Mouse (Mus musculus) brain, embryonic 14.5 days (tissue): Measurements from ENCODE around the gene Dusp2.

ENCODE experiments used
- CTCF ChIP-seq: fragments of 200-500 bp; IDR thresholded peaks from 2 replicates; pipeline ENCODE4 v1.5.1; 2012; ENCODE audit warnings: inconsistent platforms, mild to moderate bottlenecking, moderate library complexity, borderline replicate concordance; ENCODE audit not compliant: insufficient read depth, insufficient read length; ENCODE audit errors: extremely low read depth
- POLR2A ChIP-seq: fragments of 200-500 bp; IDR thresholded peaks from 2 replicates; pipeline ENCODE4 v1.6.1; 2012; ENCODE audit warnings: mild to moderate bottlenecking, inconsistent platforms, borderline replicate concordance; ENCODE audit not compliant: poor library complexity, insufficient read depth, insufficient read length, severe bottlenecking; ENCODE audit errors: extremely low read depth

- TF ChIP-seq CTCF (no peak), POLR2A (no peak)
Observed at GRCm38 (mm10) chr2:127318136-127318535, 17.8 kb upstream of the Dusp2 start.
